Mouse (Mus musculus): ENCODE data around the gene Gpatch1. TPM values are rescaled to one million over a fixed set of nuclear protein-coding genes. Genes with fewer than 3 reads are reported as not detected.
A peak's percentile ranks its signal among the peaks of the same experiment; 100 is the strongest.
"Not testable (repeated sequence)": the region's sequence is repeated elsewhere in the genome, so short reads cannot be mapped to it uniquely, and the experiment has no call there.

Gpatch1 gene
- polyA plus RNA-seq, 1 experiment from 2014 or later = 21.3 TPM

DNA sequence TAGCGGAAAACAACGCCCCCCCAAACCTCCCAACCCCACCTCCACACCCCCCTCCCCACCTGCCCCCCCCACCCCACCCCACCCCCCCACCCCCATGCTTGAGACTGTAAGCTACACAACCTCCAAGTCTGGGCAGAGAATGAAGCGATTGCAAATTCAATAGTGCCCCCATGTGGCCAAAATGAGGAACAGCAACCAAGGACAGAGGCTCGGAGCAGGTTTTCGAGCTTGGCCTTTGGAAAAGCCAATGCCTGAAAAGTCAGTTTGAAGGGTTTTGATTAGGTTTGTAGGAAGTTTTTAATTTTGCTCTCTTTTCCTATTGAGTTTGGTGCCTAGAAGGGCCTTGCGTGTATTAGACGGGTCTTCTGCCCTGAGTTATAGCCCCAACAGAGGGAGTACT, 53.5 kb downstream of the Gpatch1 start:
- 11% methylated on average over 7 of the region's 7 CpGs for WGBS
- no peak overlapping the region for H3K9ac ChIP-seq
- no peak overlapping the region for H3K27ac ChIP-seq
- no peaks in the 10 kb centered on the region for H3K9me3 ChIP-seq (replicated peaks)
- no peak overlapping the region for H3K4me3 ChIP-seq
- no peaks in the 10 kb centered on the region for H3K36me3 ChIP-seq
- no peak for ATAC-seq (ENCODE audit: low FRiP score)
- no peak overlapping the region for H3K4me2 ChIP-seq (replicated peaks)
- H3K4me1 ChIP-seq = 0 out of 2 replicates have a peak, but pooled peaks cover 2% of the 10 kb centered on the region
- no peaks in the 10 kb centered on the region for H3K27me3 ChIP-seq

DNA sequence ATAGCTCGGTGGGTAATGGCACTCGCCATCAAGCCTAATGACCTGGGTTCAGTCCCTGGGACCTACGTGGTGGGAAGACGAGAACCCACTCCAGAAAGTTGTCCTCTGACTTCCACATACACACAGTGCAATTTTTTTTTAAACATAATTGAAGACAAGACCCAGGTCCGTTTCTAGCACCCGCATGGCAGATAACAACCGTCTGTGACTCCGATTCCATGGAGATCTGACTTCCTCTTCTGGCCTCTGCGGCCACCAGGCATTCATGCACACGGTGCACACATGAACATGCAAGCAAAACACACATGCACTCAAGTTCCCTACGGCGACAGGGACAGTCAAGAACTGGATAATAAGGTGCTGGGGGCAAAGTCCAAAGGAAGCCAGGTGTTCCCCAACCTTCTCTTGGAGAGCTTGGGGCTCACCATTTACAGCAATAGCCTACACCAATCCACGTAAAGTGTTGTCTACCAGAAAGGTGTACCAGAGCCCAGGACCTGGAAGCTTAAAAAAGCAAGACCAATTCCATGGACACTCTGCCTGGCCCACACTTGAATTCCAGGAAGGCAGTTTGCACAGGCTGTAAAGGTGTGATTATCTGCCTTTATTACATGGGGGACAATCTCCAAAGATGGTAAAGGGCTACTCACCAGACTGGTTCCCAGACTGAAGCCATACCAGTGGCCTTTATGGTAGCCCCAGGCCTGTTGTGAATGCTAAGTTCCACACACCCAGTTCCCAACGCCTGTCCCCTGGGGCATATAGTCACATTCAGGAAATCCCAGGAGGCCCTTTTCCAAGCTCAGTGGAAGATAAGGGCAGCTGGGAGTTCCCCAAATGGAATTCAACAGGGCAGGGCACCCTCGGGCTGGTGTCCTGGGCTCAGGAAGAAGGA, 54.4 kb downstream of the Gpatch1 start:
- Histone ChIP-seq H3K36me3 (no peaks in the 10 kb centered on the region), H3K9me3 (replicated peaks) (no peaks in the 10 kb centered on the region), H3K27me3 (no peaks in the 10 kb centered on the region), H3K4me2 (replicated peaks) (no peak overlapping the region), H3K9ac (no peak overlapping the region), H3K4me3 (no peak overlapping the region), H3K4me1 (no peaks in the 10 kb centered on the region), H3K27ac (no peak overlapping the region)
- no peak for ATAC-seq (ENCODE audit: low FRiP score)
- 85% methylated on average over 15 of the region's 15 CpGs for WGBS

DNA sequence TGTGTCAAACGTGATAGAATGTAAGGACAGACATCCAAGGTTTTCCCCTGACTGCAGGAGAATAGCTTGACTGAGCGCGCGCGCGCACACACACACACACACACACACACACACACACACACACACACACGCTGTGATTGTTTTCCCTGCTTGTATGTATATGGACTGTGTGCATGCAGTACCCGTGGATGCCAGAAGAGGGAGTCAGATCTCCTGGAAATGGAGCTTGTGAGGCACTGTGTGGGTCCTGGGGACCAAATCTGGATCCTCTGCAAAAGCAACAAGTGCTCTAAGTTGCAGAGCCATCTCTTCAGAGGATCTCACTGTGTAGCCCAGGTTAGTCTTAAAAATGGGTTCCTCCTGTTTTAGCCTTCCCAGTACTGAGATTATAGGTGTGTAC, 58.9 kb downstream of the Gpatch1 start:
- 91% methylated on average over 8 of the region's 8 CpGs for WGBS
- Histone ChIP-seq H3K4me2 (replicated peaks) (no peak overlapping the region), H3K9ac (no peak overlapping the region), H3K4me3 (no peak overlapping the region), H3K27me3 (no peaks in the 10 kb centered on the region), H3K9me3 (replicated peaks) (no peaks in the 10 kb centered on the region), H3K36me3 (no peaks in the 10 kb centered on the region), H3K4me1 (no peaks in the 10 kb centered on the region), H3K27ac (no peak overlapping the region)
- no peak for ATAC-seq (ENCODE audit: low FRiP score)

DNA sequence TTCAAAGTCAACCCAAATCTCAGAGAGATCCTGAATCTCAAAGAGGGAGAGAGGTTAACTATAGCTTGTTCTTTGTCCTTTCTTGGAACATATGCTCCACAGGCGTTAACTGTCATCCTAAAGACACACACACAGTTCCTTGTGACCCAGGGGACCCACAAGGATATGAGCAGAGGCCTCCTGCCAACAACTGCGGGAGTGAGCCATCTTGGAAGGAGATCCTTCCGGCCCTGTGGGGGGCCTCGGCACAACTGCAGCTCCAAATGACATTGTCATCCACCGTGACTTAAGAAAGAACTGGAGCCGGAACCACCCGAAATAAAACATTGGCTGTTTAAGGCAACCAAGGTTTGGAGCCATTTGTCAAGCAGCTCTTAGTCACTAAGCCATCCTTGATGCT, 59.9 kb downstream of the Gpatch1 start:
- H3K27ac ChIP-seq = no peak overlapping the region
- H3K9ac ChIP-seq = no peak overlapping the region
- H3K9me3 ChIP-seq (replicated peaks) = no peaks in the 10 kb centered on the region
- 60% methylated on average over 7 of the region's 7 CpGs for WGBS
- no peak for ATAC-seq (ENCODE audit: low FRiP score)
- no peaks in the 10 kb centered on the region for H3K27me3 ChIP-seq
- H3K36me3 ChIP-seq = no peaks in the 10 kb centered on the region
- no peak overlapping the region for H3K4me2 ChIP-seq (replicated peaks)
- H3K4me1 ChIP-seq = no peaks in the 10 kb centered on the region
- no peak overlapping the region for H3K4me3 ChIP-seq

DNA sequence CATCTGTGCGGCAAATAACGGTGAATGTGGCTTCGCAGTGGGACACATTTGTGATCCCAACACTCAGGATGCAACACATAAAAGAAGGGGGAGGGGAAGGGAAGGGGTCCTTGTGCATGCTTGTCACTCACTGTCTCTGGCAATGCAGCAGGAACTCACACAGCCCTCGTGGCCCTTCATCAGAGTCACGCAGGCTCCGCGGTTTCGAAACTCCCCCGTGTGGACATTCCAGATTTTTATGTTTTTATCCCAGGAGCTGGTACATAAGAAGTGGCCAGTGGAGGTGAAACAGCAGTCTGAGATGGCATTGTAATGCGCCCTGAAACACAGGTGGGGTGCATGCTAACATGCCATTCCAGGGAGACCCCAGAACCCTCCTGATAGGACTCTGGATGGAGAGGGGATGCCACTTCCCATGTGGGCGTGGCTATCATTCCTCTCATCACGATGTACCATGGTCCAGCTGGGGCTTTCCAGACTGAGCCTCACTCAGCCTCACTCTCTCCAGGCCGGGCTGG, 66.1 kb downstream of the Gpatch1 start:
- Histone ChIP-seq H3K4me3 (0 out of 2 replicates have a peak overlapping the region, but pooled peaks have one; percentile 10), H3K27me3 (0 out of 2 replicates have a peak, but pooled peaks cover 2% of the 10 kb centered on the region), H3K9me3 (replicated peaks) (no peaks in the 10 kb centered on the region), H3K9ac (no peak overlapping the region), H3K4me2 (replicated peaks) (peak overlapping the region; percentile 45), H3K36me3 (no peaks in the 10 kb centered on the region), H3K27ac (no peak overlapping the region), H3K4me1 (peaks cover 5% of the 10 kb centered on the region)
- ATAC-seq (ENCODE audit: low FRiP score) = peak; percentile 83
- WGBS = 7% methylated on average over 12 of the region's 13 CpGs

DNA sequence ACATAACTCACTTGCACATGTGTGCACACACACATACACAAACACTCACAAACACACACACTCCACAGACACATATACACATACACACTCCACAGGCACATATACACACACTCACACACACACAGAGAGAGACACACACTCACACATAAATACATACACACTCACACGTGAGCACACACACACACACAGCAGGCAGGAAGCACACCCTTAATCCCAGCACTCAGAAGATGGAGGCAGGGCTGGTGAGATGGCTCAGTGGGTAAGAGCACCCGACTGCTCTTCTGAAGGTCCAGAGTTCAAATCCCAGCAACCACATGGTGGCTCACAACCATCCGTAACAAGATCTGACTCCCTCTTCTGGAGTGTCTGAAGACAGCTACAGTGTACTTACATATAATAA, 80.3 kb downstream of the Gpatch1 start:
- H3K4me3 ChIP-seq; ATAC-seq (ENCODE audit: low FRiP score); H3K4me1 ChIP-seq; H3K27me3 ChIP-seq; H3K4me2 ChIP-seq (replicated peaks); H3K27ac ChIP-seq; H3K36me3 ChIP-seq; H3K9me3 ChIP-seq (replicated peaks); H3K9ac ChIP-seq: not testable (repeated sequence)
- 69% methylated on average over 3 of the region's 3 CpGs for WGBS

DNA sequence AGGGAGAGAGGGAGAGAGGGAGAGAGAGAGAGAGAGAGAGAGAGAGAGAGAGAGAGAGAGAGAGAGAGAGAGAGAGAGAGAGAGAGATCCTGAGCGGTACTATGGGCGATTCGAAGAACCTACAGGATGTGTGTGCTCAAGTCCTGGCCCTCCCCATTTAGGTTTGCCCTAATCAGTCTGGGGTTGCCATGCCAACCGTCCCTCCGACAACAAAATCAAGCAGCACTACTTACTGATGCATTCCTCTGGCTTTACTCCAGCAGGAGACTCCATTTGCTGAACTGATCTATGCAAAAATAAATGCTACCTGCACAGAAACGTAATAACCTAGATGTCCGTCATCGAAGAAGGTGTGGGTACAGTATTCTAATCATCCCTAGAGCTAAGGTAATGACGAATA, 82.9 kb downstream of the Gpatch1 start:
- Histone ChIP-seq H3K27me3 (no peaks in the 10 kb centered on the region), H3K4me2 (replicated peaks) (peak overlapping the region; percentile 60), H3K4me1 (peaks cover 6% of the 10 kb centered on the region), H3K4me3 (peak overlapping the region; percentile 56), H3K9me3 (replicated peaks) (peaks cover 3% of the 10 kb centered on the region; the same call in 1 of the 2 replicates), H3K9ac (peak overlapping the region; percentile 53), H3K27ac (peak overlapping the region; percentile 87), H3K36me3 (no peaks in the 10 kb centered on the region)
- 17% methylated on average over 9 of the region's 9 CpGs for WGBS
- peak; percentile 81 for ATAC-seq (ENCODE audit: low FRiP score)

DNA sequence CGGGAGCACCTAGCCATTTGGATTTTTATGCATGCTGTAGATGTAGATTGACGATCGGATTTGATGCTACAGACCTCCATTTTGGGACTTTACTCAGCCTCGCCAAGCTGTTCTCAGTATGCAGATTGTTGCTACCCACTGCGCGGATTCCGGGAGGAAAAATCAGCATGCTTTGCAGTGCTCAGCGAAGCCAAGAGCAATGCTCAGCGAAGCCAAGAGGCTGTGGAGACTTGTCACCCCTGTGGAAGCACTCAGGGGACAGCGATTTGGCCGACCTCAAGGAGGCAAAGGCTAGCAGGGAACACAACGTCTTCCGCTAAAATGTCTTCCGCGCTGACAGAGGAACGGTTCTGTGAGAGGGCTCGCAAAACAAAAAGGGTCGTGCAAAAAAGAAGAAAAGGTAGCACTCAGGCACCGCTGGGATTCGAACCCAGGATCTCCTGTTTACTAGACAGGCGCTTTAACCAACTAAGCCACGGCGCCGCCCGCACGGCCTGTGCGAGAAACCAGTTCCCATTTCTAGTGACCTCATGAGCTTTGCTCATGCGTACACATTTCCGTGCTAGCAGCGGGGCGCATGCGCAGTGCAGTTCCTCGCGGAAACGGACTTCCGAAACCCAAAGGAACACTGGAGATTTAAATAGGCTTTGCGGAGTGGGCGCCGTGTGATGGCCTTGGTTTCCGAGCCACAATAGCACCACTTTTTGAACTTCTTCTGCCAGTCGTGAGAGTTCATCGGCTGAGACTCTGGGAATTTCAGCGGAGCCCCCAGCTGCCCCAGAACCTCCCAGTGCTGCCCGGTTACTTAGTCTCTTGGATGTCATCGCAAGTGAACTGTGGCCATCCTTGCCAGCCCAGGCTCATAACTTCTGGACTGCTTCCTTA, 83.6 kb downstream of the Gpatch1 start:
- Histone ChIP-seq H3K4me2 (replicated peaks) (peak overlapping the region; percentile 60), H3K4me3 (peak overlapping the region; percentile 56), H3K27ac (peak overlapping the region; percentile 88), H3K9me3 (replicated peaks) (peaks cover 3% of the 10 kb centered on the region; the same call in 1 of the 2 replicates), H3K36me3 (no peaks in the 10 kb centered on the region), H3K4me1 (peaks cover 6% of the 10 kb centered on the region), H3K27me3 (no peaks in the 10 kb centered on the region), H3K9ac (peak overlapping the region; percentile 69)
- under 1% methylated on average over 45 of the region's 45 CpGs for WGBS
- ATAC-seq (ENCODE audit: low FRiP score) = peak; percentile 91

DNA sequence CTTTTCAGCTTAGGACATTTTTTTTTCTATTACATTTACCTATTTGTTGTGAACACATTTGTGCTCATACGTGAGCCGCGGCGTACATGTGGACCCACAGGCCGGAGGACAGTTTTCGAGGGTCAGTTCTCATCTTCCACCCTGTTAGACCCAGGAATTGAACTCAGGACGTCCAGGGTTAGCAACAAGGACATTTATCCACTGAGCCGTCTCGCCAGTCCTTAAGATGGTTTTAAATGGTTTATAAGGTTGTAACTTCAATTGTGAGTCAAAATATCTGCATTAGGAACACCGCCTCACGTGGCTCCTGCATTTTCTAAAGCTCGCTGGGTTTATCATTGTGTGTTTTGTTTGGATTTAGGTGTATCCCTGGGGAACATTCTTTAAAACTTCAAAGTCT, 84.4 kb downstream of the Gpatch1 start:
- 45% methylated on average over 12 of the region's 12 CpGs for WGBS
- Histone ChIP-seq H3K4me3 (peak overlapping the region; percentile 56), H3K9ac (peak overlapping the region; percentile 69), H3K9me3 (replicated peaks) (peaks cover 3% of the 10 kb centered on the region; the same call in 1 of the 2 replicates), H3K36me3 (no peaks in the 10 kb centered on the region), H3K27ac (peak overlapping the region; percentile 88), H3K4me1 (peaks cover 6% of the 10 kb centered on the region), H3K27me3 (no peaks in the 10 kb centered on the region), H3K4me2 (replicated peaks) (peak overlapping the region; percentile 52)
- no peak for ATAC-seq (ENCODE audit: low FRiP score)

DNA sequence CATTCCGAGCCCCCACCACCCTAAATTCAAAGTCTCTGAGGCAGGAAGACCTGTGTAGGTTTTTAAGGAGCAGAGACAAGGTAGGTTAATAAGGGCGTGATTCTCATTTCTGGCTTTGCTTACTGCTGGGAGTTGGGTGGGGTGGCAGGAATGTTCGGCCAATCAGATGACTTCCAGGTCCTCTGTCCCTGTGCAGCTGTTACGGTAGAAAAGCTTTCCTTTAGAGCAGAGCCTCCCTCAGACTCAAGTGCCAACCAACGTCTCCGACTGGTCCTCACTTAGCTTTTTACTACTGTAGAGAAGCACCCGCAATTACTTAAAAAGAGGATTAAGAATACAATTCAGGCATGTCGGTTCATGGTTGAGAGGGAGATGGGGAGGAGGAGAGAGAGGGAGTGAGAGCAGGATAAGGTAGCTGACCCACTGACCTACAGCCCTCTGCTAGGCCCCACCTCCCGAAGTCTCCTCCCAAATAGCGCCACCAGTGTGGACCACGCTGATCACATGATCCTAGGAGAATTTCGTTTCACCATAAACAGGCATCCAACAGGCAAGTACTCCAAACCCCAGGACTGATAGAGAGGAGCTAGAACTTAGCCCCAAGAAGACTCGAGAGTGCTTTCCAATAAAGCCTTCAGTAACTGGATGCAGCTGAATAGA, 85.3 kb downstream of the Gpatch1 start:
- no peak for ATAC-seq (ENCODE audit: low FRiP score)
- Histone ChIP-seq H3K27me3 (no peaks in the 10 kb centered on the region), H3K4me3 (no peak overlapping the region), H3K36me3 (no peaks in the 10 kb centered on the region), H3K4me1 (peaks cover 6% of the 10 kb centered on the region), H3K9me3 (replicated peaks) (peaks cover 3% of the 10 kb centered on the region; the same call in 1 of the 2 replicates), H3K9ac (no peak overlapping the region), H3K27ac (no peak overlapping the region), H3K4me2 (replicated peaks) (no peak overlapping the region)
- 29% methylated on average over 13 of the region's 13 CpGs for WGBS

DNA sequence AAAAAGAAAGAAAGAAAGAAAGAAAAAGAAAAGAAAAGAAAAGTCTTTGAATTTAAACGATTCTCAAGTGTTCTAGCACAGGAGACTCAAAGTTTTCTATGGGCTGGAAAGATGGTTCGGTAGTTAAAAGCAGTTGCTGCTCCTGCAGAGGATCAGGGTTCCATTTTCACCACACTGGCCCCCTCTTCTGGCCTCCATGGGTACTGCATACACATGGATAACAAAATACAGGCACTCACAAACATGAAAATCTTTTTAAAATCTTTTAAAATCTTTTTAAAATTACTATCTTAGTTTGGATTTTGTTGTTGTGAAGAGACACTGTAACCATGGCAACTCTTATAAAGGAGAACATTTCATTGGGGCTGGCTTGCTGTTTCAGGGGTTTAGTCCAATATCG, 87.9 kb downstream of the Gpatch1 start:
- H3K4me3 ChIP-seq = no peak overlapping the region
- H3K9ac ChIP-seq = no peak overlapping the region
- H3K9me3 ChIP-seq (replicated peaks) = peaks cover 3% of the 10 kb centered on the region; the same call in 1 of the 2 replicates
- no peak overlapping the region for H3K27ac ChIP-seq
- no peaks in the 10 kb centered on the region for H3K36me3 ChIP-seq
- no peaks in the 10 kb centered on the region for H3K27me3 ChIP-seq
- peaks cover under 1% of the 10 kb centered on the region for H3K4me1 ChIP-seq
- no peak for ATAC-seq (ENCODE audit: low FRiP score)
- no peak overlapping the region for H3K4me2 ChIP-seq (replicated peaks)
- WGBS = 77% methylated on average over 3 of the region's 3 CpGs
